Mouse (Mus musculus) left cerebral cortex, postnatal 4 days (tissue): ENCODE data around the gene Acot7. TPM values are rescaled to one million over a fixed set of nuclear protein-coding genes. Genes with fewer than 3 reads are reported as not detected.
A peak's percentile ranks its signal among the peaks of the same experiment; 100 is the strongest.

Source experiments
- DNase-seq: peaks from one replicate; pipeline ENCODE4 v3.0.0-alpha.2; 2022
- intact Hi-C: fragments of 180-260 bp; cut with DNase I; formaldehyde crosslinking; loops from one replicate; pipeline ENCODE4 v1.15.1; 2025
- total RNA-seq, 2 experiments: library from RNA; stranded (reverse); gene quantifications; 2 replicates each; pipeline ENCODE4 v1.2.3; 2021

The Acot7 gene
- total RNA-seq, 2 experiments from 2014 or later: 349 to 380 TPM

DNA sequence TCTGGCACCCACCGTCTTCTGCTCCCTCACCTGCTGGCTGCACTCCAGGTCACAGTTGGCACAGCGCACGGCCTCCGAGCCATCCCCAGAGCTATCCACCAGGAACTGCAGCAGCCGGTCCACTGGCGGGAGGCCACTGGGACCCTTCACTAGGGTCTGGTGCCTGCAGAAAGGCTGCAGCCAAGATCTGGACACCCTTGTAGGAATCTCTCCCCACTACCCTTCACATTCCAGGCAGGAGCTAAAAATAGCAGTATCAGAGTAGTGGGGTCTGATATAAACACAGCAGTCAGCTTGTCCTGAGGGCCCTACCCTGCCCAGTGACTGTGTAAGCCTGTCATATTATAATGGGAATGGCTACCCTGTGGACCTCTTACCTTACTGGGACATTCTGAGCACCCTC is 139.7 kb downstream of the Acot7 start:
- peak; percentile 43 for DNase-seq
- intact Hi-C loops: no loop called here

DNA sequence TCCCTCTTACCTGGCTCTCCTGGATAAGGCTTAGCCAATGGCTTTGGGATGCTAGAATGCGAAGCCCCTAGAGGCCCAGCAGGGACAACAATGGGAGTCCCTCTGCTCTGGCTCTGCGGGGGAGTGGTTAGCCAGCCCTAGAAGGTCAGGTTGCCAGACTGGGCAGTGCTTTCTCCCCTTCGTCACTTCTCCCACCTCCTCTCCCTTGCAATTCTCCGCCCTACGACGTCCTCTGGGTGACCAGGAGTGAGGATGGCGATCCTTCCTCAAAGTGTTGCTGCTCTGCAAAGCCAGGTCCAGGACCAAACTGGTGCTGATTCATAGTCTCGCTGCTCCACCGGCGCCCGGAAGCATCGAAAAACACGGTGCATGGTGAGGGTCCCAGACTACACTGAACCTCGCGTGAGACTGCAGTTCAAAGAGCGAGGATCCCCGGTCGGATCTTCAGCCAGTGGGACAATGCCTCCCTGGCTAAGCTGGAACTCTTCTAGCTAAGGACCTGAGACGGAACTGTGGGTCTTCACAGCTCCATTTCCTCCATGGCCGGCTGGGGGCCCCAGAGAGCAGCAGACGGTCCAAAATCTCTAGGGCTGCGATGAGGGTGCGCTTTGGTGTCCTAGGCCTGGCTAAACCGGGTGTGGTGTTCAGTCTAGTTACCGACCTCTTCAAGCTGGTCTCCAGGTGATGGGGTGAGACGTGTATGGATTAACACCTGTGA is 140.7 kb downstream of the Acot7 start, which contains the start of gene Rnf207:
Gene Rnf207 (minus strand): TSS at position 477 of the 718 bp plus-strand sequence.
- DNase-seq: peak; percentile 47
- intact Hi-C loops: no loop called here

Other genes starting within 250 kb of the Acot7 start
- 10 to 100 TPM; 74.9 to 79.2 TPM for gene Dnajc11, start 244.4 kb upstream of the Acot7 start, total RNA-seq
- gene Thap3, start 189.1 kb upstream of the Acot7 start, total RNA-seq: 10 to 100 TPM; 29.2 to 33.0 TPM
- 10 to 100 TPM; 20.6 to 21.2 TPM for gene Phf13, start 181.9 kb upstream of the Acot7 start, total RNA-seq
- 1 to 10 TPM; 6.6 to 7.1 TPM for gene Klhl21, start 169.3 kb upstream of the Acot7 start, total RNA-seq
- 10 to 100 TPM; 17.4 to 17.6 TPM for gene Zbtb48, start 150.5 kb upstream of the Acot7 start, total RNA-seq
- gene Tas1r1, start 139.6 kb upstream of the Acot7 start, total RNA-seq: under 1 TPM; 0.56 to 0.83 TPM
- 10 to 100 TPM; 32.0 to 33.1 TPM for gene Nol9, start 138.8 kb upstream of the Acot7 start, total RNA-seq
- 10 to 100 TPM; 21.2 to 25.7 TPM for gene Plekhg5, start 105.6 kb upstream of the Acot7 start, total RNA-seq
- 1 to 10 TPM; 2.3 to 2.6 TPM for gene Tnfrsf25, start 62.2 kb upstream of the Acot7 start, total RNA-seq
- under 1 TPM in 1 of 2 experiments, not detected in 1; 0.46 TPM for gene Espn, start 25.8 kb upstream of the Acot7 start, total RNA-seq
- not detected for gene Hes2, start 19.3 kb upstream of the Acot7 start, total RNA-seq
- gene Gpr153, start 96.1 kb downstream of the Acot7 start, total RNA-seq: 10 to 100 TPM; 28.6 to 31.1 TPM
- gene Hes3, start 113.5 kb downstream of the Acot7 start, total RNA-seq: under 1 TPM in 1 of 2 experiments, not detected in 1; 0.20 TPM
- gene Icmt, start 119.1 kb downstream of the Acot7 start, total RNA-seq: 10 to 100 TPM; 22.8 to 23.4 TPM
- gene Rnf207, start 140.9 kb downstream of the Acot7 start, total RNA-seq: 1 to 10 TPM; 3.0 to 3.8 TPM
- 100 to 1,000 TPM; 335 to 363 TPM for gene Rpl22, start 147.6 kb downstream of the Acot7 start, total RNA-seq
- gene Chd5, start 160.5 kb downstream of the Acot7 start, total RNA-seq: 100 to 1,000 TPM; 185 to 191 TPM